Mouse (Mus musculus) monocyte, adult 2 months (primary cell): Measurements from ENCODE around the gene Acer3.
A peak's percentile ranks its signal among the peaks of the same experiment; 100 is the strongest.
"Not testable (repeated sequence)": the region's sequence is repeated elsewhere in the genome, so short reads cannot be mapped to it uniquely, and the experiment has no call there.

ENCODE experiments used
- DNase-seq, 2 experiments: peaks; one replicate each; pipeline ENCODE4 v3.0.0; 2022; ENCODE audit warnings: low spot score in 2 of 2, low read depth in 1 of 2

The Acer3 gene

GRCm38 (mm10) chr7:98292901-98293300 lies 28.1 kb downstream of the Acer3 start:
- no peak for DNase-seq

- no peak for DNase-seq
Observed at GRCm38 (mm10) chr7:98289585-98289984, 31.4 kb downstream of the Acer3 start.

- no peak for DNase-seq
Observed at GRCm38 (mm10) chr7:98276263-98276662, 44.7 kb downstream of the Acer3 start.

GRCm38 (mm10) chr7:98268166-98268565 lies 52.8 kb downstream of the Acer3 start:
- not testable (repeated sequence) for DNase-seq

GRCm38 (mm10) chr7:98252520-98252919 lies 68.5 kb downstream of the Acer3 start:
- DNase-seq, result no peak

- DNase-seq, result no peak
Observed at GRCm38 (mm10) chr7:98236686-98237359, 84.2 kb downstream of the Acer3 start.

- DNase-seq, result no peak
Observed at GRCm38 (mm10) chr7:98223796-98224195, 97.2 kb downstream of the Acer3 start.

- no peak for DNase-seq
Observed at GRCm38 (mm10) chr7:98216713-98217112, 104.3 kb downstream of the Acer3 start.

- no peak for DNase-seq
Observed at GRCm38 (mm10) chr7:98202946-98203345, 118.1 kb downstream of the Acer3 start.

GRCm38 (mm10) chr7:98201493-98202028 lies 119.4 kb downstream of the Acer3 start:
- no peak for DNase-seq

- DNase-seq, result no peak
Observed at GRCm38 (mm10) chr7:98200396-98200795, 120.6 kb downstream of the Acer3 start.

GRCm38 (mm10) chr7:98199381-98199780 lies 121.6 kb downstream of the Acer3 start, which contains the start of gene B3gnt6:
Gene B3gnt6, minus strand, starts transcription at chr7:98199481.
- DNase-seq, result no peak

GRCm38 (mm10) chr7:98195151-98195801 lies 125.7 kb downstream of the Acer3 start:
- DNase-seq, result no peak

- DNase-seq, result no peak
Observed at GRCm38 (mm10) chr7:98194026-98194792, 126.8 kb downstream of the Acer3 start.

GRCm38 (mm10) chr7:98193515-98194025 lies 127.4 kb downstream of the Acer3 start:
- DNase-seq, result no peak

GRCm38 (mm10) chr7:98191571-98192250 lies 129.3 kb downstream of the Acer3 start:
- no peak for DNase-seq

- no peak for DNase-seq
Observed at GRCm38 (mm10) chr7:98190578-98190977, 130.4 kb downstream of the Acer3 start.

- DNase-seq, result no peak
Observed at GRCm38 (mm10) chr7:98189745-98190144, 131.3 kb downstream of the Acer3 start.

- DNase-seq, result no peak
Observed at GRCm38 (mm10) chr7:98188680-98189079, 132.3 kb downstream of the Acer3 start.

- DNase-seq, result no peak
Observed at GRCm38 (mm10) chr7:98188238-98188637, 132.8 kb downstream of the Acer3 start.

- peak in 1 of 2 experiments; percentile 10 for DNase-seq
Observed at GRCm38 (mm10) chr7:98187332-98187731, 133.7 kb downstream of the Acer3 start.
